Mouse (Mus musculus): ENCODE measurements around the gene Naa60. TPM values are rescaled to one million over a fixed set of nuclear protein-coding genes. Genes with fewer than 3 reads are reported as not detected.

Gene Naa60
- 100 to 1,000 TPM; 118 to 123 TPM for total RNA-seq (2023)

DNA sequence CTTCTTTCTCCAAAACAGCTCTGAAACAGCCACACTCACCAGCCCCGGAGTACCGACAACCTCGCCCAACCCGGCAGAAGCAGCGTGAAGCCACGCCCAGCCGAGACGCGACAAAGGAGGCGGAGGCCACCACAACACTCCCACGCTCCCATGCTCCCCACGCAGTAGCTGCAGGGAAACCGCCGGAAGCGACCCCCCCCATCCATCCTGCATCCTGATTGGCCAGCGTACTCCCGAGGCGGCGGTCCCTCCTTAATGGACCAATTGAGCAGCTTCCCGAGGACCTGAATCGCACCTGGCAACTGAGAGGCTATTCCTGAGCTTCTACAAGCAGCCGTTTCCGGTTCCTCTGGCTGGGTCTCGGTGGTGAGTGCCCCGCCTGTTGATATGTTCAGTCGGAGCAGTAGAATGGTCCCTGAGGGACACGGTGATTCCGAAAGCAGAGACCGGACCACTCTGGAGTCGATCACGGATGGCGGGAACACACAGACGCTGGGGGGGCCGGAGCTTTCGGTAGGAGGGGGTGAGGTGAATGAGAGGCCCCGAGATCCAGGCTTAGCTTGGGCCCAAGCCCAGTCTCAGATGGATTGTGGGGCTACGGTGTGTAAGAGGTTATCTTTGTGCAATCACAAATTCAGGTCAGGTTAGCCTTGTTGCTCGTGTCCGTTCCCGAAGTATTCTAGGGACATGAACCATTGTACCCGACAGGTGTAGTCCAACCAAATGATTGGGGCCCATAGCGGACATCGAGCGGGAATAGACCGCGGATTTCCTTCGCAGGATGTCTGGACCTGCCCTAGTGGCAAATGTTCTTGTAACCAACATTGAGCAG lies at the start of gene Naa60:
Naa60 (plus strand) TSS at position 160 of the 832 bp plus-strand sequence.

DNA sequence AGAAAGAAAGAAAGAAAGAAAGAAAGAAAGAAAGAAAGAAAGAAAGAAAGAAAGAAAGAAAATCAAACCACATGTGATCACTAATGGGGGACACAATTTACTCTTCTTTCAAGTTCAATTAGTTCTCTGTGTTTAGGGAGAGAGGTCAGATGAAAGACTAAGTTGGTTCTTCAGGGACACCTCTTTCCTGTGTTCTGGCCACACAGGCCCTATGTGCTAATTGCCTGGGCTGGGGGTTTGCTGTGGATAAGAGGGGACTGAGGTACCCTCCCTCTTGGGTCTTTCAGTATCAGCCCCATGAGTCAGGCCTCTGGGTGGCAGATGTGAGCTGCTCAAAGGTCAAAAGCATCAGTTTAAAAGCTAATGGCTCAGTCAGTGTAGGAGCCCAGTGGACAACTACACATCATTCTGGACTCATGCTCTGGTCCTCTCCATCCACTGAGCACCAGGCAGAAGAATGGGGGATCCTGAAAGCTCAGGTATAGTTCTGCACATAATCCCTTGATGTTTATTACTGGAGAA lies 41.5 kb upstream of the Naa60 start, which contains the start of gene Olfr15:
Olfr15 (plus strand) TSS at position 291 of the 522 bp plus-strand sequence.

DNA sequence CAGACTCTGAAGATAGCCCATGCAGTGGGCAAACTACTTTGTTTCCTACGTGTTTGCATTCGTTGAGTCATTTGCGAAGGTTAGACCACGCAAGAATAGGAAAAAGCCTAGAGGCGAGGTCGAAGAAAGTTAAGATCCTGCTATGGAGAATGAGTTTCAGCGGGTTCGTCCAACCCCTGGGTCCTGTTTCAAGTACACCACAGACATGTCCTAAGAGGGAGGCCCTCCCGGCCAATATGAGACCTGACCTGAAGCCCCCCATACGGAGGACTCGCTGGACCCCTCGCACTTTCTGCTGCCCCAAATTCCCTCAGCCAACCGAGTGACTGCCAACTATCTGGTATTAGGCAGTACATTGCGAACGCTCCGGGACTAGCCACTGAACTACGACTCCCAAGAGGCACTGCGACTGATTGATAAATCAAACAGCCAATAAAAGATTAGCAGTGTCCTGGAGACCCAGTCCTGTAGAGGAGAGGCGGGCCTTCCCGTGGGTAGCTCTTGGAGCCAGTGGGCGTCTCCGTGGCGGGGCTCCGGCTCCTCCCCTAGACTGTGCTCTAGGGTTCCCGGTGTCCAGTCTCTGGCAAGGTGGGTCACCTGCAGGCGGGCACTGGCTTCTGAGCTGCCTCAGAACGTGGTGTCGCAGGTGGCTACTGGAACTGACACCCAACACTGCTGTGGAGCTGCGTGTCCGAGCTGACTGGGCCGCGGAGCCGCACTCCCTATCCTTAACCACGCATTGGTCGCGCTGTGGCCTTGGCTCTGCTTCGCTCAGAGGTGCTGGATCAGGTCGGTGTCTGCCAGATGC lies 25.3 kb upstream of the Naa60 start, which contains the start of gene Zfp174:
Zfp174 (plus strand) TSS at position 558 of the 808 bp plus-strand sequence.

DNA sequence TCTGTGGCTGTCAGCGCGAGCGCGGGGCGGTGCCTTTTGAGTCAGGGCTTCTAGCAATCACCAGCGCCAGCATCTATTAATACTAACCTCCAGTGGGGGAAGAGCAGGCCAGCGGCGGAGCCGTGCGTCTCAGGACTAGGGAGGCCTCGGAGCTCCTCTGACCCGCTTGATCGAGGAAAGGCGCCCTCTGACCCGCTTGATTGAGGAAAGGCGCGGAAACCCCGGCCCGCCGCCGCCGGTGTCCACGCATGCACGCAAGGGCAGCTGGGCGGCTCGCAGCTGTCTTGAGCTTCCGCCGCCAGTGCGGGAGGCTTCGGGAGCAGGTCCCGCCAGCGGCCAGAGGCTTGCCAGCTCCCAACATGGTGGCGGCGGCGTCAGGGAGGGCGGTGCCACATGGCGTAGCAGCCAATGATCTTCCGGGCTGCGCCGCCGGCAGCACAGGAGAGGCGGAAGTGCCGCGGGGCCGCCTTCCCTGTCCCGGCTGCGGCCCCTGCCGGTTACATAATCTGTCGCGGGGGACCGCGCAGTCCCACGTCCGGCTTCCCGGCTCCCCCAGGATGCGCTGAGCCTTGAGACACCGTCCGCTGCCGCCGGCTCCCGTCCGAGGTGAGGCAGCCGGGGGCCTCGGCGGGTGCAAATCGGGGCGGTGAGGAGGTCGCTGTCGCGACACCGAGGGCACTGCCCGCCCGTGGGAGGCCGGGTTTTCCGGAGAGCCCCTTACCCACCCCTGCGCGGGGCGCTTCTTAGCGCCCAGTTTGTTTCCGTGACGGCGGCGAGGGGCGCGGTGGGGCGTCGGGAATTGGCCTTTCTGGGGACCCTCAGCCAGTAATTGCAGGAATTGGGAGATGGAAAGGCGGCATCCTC lies 12.3 kb downstream of the Naa60 start, which contains the start of the genes Zfp597 and Gm20695:
Zfp597 (minus strand) TSS at position 361 of the 864 bp plus-strand sequence.
Gm20695 (plus strand) TSS at position 448 of the 864 bp plus-strand sequence.

DNA sequence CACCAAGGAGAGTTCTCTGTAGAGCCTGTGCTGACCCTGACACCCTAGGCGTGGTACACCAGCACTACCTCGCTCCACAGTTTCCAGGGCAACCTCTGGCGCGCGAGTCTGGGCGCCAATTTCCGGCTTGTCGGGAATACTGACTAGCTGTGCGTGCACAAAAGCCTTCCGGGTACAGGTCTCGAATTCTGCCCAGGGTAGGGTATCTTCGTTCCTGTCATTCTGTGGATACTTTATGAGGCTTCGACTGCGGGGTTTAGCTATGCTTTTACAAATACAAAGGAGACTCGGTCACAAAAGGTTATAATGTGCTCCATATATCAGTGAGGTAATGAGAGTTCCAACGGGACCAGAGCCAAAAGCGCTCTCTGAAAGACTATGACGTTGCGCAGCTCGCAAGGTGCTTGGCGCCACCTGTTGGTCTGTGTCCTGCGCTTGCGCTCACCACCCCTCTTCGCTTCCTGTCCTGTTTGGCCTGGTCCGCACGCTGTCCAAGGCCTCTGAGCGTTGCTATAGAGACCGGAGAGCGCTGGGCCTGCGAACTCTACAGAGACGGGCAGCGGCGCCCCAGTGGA lies 36.4 kb downstream of the Naa60 start, which contains the start of the genes 1700037C18Rik and Cluap1:
1700037C18Rik (minus strand) TSS at position 153 of the 575 bp plus-strand sequence.
Cluap1 (plus strand) TSS at position 265 of the 575 bp plus-strand sequence.

Other genes with a start within 250 kb of the Naa60 start
- 10 to 100 TPM; 28.1 to 32.6 TPM for gene Mefv, start 154.3 kb upstream of the Naa60 start, total RNA-seq (2023)
- 10 to 100 TPM; 28.8 to 43.6 TPM for gene Zfp263, start 128.3 kb upstream of the Naa60 start, total RNA-seq (2023)
- not detected for gene Olfr15, start 41.5 kb upstream of the Naa60 start, total RNA-seq (2023)
- under 1 TPM; 0.42 to 0.44 TPM for gene Zfp174, start 25.1 kb upstream of the Naa60 start, total RNA-seq (2023)
- 10 to 100 TPM; 18.8 to 23.0 TPM for gene Zfp597, start 12.2 kb downstream of the Naa60 start, total RNA-seq (2023)
- gene Gm20695, start 12.3 kb downstream of the Naa60 start, total RNA-seq (2023), result 1 to 10 TPM; 1.4 to 1.7 TPM
- gene 1700037C18Rik, start 36.3 kb downstream of the Naa60 start, total RNA-seq (2023), result 1 to 10 TPM; 6.4 to 7.7 TPM
- 10 to 100 TPM in 1 of 2 experiments, 1 to 10 TPM in 1; 9.8 to 12.7 TPM for gene Cluap1, start 36.4 kb downstream of the Naa60 start, total RNA-seq (2023)
- gene Nlrc3, start 104.3 kb downstream of the Naa60 start, total RNA-seq (2023), result 1 to 10 TPM in 1 of 2 experiments, under 1 TPM in 1; 0.82 to 1.2 TPM
- 10 to 100 TPM; 21.8 to 26.6 TPM for gene Slx4, start 131.4 kb downstream of the Naa60 start, total RNA-seq (2023)
- 1 to 10 TPM in 1 of 2 experiments, not detected in 1; 1.1 TPM for gene Dnase1, start 164.6 kb downstream of the Naa60 start, total RNA-seq (2023)
- gene Trap1, start 205.5 kb downstream of the Naa60 start, total RNA-seq (2023), result 10 to 100 TPM; 25.0 to 26.1 TPM